Mouse (Mus musculus) embryonic facial prominence, embryonic 10.5 days (tissue): ENCODE measurements at regions not wholly inside any gene's neighbourhood (a gene's known extent, or its start where the extent isn't known, plus 50 kb on each side); places are given as distances from the start of the nearest gene placed in this dataset.

Experiments
- DNase-seq: peaks from one replicate; pipeline ENCODE4 v3.0.0-alpha.2; 2017; ENCODE audit warnings: low spot score
- H3K27ac ChIP-seq: fragments of 300-500 bp; sonication (generic); replicated peaks from 2 replicates; pipeline ENCODE4 v1.5.1; 2016; ENCODE audit warnings: mild to moderate bottlenecking
- H3K27me3 ChIP-seq: fragments of 300-500 bp; sonication (generic); replicated peaks from 2 replicates; pipeline ENCODE4 v1.6.1; 2016; ENCODE audit warnings: low read depth, mild to moderate bottlenecking; ENCODE audit not compliant: poor library complexity, severe bottlenecking
- H3K36me3 ChIP-seq: fragments of 300-500 bp; sonication (generic); replicated peaks from 2 replicates; pipeline ENCODE4 v1.6.1; 2016; ENCODE audit warnings: mild to moderate bottlenecking, moderate library complexity
- H3K4me1 ChIP-seq: fragments of 300-500 bp; sonication (generic); 2 replicates; pipeline ENCODE4 v1.6.1; 2016
- H3K4me3 ChIP-seq: fragments of 300-500 bp; sonication (generic); 2 replicates; pipeline ENCODE4 v1.5.1; 2016; ENCODE audit warnings: mild to moderate bottlenecking, moderate library complexity
- H3K9me3 ChIP-seq: fragments of 300-500 bp; sonication (generic); 2 replicates; pipeline ENCODE4 v1.6.1; 2016; ENCODE audit warnings: mild to moderate bottlenecking
- WGBS: fragments of 180-500 bp; shearing (Covaris S2); methylation state at CpG from one replicate; pipeline ENCODE4 v1.1.7; 2016; 5-methylcytosine and 5-hydroxymethylcytosine counted together

DNA sequence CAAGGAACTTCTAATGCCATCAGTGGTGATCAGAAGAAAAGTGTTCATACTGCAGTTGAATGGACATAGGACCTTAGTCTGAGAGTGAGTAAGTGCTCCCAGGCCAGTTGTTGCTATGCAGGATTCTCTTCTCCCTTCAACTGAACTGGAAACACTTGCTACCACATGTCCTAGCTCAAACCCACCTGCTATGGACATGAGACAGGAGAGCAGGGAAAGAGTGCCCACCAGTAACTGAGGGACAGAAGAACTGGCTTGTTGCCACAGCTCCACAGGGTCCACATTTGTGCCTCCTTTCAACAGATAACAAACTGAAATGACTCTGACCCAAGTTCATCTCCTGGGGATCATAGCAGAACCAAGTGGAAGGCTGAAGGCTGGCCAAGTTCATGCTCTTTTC lies 292.9 kb downstream of the Qk start:
- Histone ChIP-seq H3K9me3 (no peaks in the 10 kb centered on the region), H3K4me3 (no peak overlapping the region), H3K36me3 (no peaks in the 10 kb centered on the region), H3K4me1 (peaks cover 17% of the 10 kb centered on the region), H3K27me3 (no peaks in the 10 kb centered on the region), H3K27ac (no peak overlapping the region)
- DNase-seq = no peak

DNA sequence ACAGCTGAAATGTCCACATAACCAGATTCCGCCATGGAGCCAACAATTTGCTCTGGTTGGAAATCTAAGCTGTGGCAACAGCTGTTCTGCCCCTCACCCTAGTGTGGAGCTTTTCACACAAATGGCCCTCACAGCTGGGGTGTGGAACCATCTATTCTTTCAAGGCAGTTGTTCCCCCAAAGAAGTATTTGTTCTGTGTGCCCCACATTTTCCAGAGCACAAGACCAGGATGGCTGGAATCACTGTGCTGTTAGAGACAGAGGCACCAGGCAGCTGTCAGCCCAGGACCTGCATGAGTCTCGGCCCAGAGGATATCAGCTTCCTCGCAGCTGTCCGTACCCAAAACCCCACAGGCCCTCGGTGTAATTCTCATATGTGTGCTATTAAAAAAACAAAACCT lies 294.4 kb downstream of the Qk start:
- H3K36me3 ChIP-seq = no peaks in the 10 kb centered on the region
- no peaks in the 10 kb centered on the region for H3K27me3 ChIP-seq
- 74% methylated on average over 5 of the region's 5 CpGs for WGBS
- H3K4me3 ChIP-seq = no peak overlapping the region
- 0 out of 2 replicates have a peak, but pooled peaks cover 3% of the 10 kb centered on the region for H3K4me1 ChIP-seq
- no peaks in the 10 kb centered on the region for H3K9me3 ChIP-seq
- DNase-seq = no peak
- H3K27ac ChIP-seq = no peak overlapping the region

DNA sequence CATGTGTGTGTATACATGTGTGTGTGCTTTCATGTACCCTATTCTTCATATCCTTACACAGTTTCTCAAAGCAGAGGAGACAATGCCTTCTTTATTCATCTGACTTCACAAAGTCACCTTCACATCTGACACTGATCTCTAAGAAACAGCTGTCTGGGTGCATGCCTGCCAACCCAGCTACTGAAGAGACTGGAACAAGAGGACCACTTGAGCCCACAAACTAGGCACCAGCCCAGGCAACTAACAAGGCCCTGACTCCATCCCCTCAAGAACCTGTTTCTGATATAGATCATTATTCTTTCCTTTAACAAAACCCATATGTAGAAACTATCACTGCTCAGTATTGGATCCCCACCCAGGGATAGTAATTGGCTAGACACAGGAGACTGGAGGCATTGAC lies 295.3 kb downstream of the Qk start:
- H3K4me1 ChIP-seq = 0 out of 2 replicates have a peak, but pooled peaks cover 3% of the 10 kb centered on the region
- H3K4me3 ChIP-seq = no peak overlapping the region
- no peaks in the 10 kb centered on the region for H3K27me3 ChIP-seq
- no peak for DNase-seq
- H3K36me3 ChIP-seq = no peaks in the 10 kb centered on the region
- no peak overlapping the region for H3K27ac ChIP-seq
- no peaks in the 10 kb centered on the region for H3K9me3 ChIP-seq

DNA sequence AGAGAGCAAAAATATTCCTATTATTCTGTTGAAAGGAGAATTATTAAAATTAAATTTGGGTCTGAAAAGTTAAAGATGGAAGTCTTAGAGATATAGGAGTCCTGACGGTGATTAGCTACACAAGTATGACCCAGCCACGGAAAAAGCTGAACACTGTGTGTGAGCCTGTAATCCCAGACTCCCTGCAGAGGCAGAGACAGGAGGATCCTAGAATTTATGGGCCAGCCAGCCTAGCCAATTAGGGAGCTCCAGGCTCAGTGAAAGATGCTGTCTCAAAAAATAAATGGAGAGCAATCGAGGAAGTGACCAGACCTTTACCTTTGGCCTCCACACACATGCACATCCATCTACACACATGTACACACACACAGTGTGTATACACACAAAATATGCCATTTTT lies 307.5 kb downstream of the Qk start:
- DNase-seq = no peak
- Histone ChIP-seq H3K4me1 (no peaks in the 10 kb centered on the region), H3K9me3 (no peaks in the 10 kb centered on the region), H3K27ac (no peak overlapping the region), H3K36me3 (no peaks in the 10 kb centered on the region), H3K4me3 (no peak overlapping the region), H3K27me3 (no peaks in the 10 kb centered on the region)
- 77% methylated on average over 3 of the region's 3 CpGs for WGBS

DNA sequence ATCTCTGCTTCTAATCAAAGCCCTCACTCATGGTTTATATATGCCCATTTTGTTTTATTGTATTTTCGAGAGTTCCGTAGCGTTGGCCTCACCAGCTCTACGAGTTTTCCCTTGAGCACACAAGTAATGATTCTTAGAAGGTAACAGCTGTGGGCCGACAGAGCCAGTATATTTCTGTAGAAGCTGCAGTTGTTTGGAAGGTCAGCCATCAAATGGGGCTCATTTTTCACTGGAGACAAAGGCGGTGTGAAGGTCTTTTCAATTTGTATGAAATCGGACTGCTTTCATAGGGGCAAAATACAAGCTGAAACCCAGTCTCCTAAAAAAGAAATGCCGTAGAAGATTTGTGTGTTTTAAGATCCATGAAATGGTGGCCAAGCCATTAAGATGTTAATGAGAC lies 307.9 kb downstream of the Qk start:
- no peaks in the 10 kb centered on the region for H3K9me3 ChIP-seq
- WGBS = 87% methylated on average over 8 of the region's 8 CpGs
- H3K4me3 ChIP-seq = no peak overlapping the region
- no peaks in the 10 kb centered on the region for H3K27me3 ChIP-seq
- no peaks in the 10 kb centered on the region for H3K36me3 ChIP-seq
- H3K4me1 ChIP-seq = no peaks in the 10 kb centered on the region
- no peak overlapping the region for H3K27ac ChIP-seq
- DNase-seq = no peak

- WGBS = 81% methylated on average over 7 of the region's 7 CpGs
Observed at GRCm38 (mm10) chr17:10001071-10001591, 318.5 kb downstream of the Qk start.

GRCm38 (mm10) chr17:9995321-9995720 lies 324.3 kb downstream of the Qk start:
- no peak for DNase-seq
- no peaks in the 10 kb centered on the region for H3K9me3 ChIP-seq
- no peaks in the 10 kb centered on the region for H3K4me1 ChIP-seq
- H3K27me3 ChIP-seq = no peaks in the 10 kb centered on the region
- H3K4me3 ChIP-seq = no peak overlapping the region
- H3K27ac ChIP-seq = no peak overlapping the region
- 69% methylated on average over 5 of the region's 5 CpGs for WGBS
- H3K36me3 ChIP-seq = no peaks in the 10 kb centered on the region

More at GRCm38 (mm10) chr17:10001071-10001591, 318.5 kb downstream of the Qk start:
- Histone ChIP-seq H3K9me3 (no peaks in the 10 kb centered on the region), H3K27ac (no peak overlapping the region), H3K4me1 (peaks cover 4% of the 10 kb centered on the region; the same call in 1 of the 2 replicates), H3K27me3 (no peaks in the 10 kb centered on the region), H3K36me3 (no peaks in the 10 kb centered on the region), H3K4me3 (no peak overlapping the region)
- DNase-seq = no peak

DNA sequence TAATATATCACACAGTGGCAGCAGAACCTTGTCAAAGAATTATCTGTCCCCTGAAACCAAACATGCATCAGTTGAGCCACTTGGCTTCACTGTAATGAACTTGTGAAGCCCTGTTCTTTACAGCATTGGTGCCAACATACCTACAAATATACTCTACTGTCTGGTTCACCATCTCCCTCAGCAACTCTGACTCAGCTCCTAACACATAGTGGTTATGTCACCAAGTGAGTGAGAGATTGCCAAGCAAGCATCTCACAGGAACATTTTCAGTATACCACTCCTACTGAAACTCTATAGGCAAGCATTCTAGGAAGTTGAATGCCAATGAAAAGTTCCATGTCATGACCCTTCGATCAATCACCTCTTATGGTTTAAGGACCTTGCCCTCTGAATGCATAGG lies 321.2 kb upstream of the Pabpc6 start:
- 87% methylated on average over 1 of the region's 1 CpGs for WGBS
- H3K27ac ChIP-seq = no peak overlapping the region

GRCm38 (mm10) chr17:9981273-9981672 lies 311.8 kb upstream of the Pabpc6 start:
- 94% methylated on average over 3 of the region's 3 CpGs for WGBS
- no peaks in the 10 kb centered on the region for H3K27me3 ChIP-seq
- H3K9me3 ChIP-seq = peaks cover 3% of the 10 kb centered on the region; the same call in 1 of the 2 replicates
- no peak for DNase-seq
- H3K4me1 ChIP-seq = peaks cover 16% of the 10 kb centered on the region
- no peaks in the 10 kb centered on the region for H3K36me3 ChIP-seq
- H3K4me3 ChIP-seq = no peak overlapping the region
- no peak overlapping the region for H3K27ac ChIP-seq

More for the DNA sequence above, 321.2 kb upstream of the Pabpc6 start:
- no peak for DNase-seq
- peaks cover 7% of the 10 kb centered on the region; the same call in 1 of the 2 replicates for H3K9me3 ChIP-seq
- H3K27me3 ChIP-seq = no peaks in the 10 kb centered on the region
- no peak overlapping the region for H3K4me3 ChIP-seq
- H3K36me3 ChIP-seq = no peaks in the 10 kb centered on the region
- no peaks in the 10 kb centered on the region for H3K4me1 ChIP-seq

DNA sequence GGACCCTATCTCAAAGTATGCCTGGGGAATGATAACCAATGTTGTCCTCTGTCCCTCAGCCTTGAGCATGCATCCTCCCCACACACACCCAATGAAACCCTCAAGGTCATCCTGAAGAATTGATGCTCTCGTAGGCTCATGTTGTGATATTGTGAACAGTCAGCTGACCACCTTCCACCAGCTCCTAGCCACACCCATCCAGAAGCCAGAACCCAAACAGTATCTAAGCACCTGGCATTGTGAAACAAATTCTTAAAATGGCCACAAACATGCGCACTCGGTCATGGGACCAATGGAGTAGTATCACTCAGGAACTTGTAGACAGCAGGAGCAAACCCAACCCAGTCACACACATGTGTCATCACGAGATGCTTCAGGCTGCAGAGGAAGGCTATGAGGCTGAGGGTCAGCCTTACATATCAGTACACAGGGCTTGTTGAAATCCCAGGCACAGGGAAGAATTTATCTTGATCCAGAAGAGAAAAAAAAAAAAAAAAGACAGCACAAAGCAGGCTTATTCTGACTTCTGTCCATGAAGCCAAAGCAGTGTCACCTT lies 307.4 kb upstream of the Pabpc6 start:
- Histone ChIP-seq H3K36me3 (no peaks in the 10 kb centered on the region), H3K4me1 (peaks cover 13% of the 10 kb centered on the region), H3K9me3 (no peaks in the 10 kb centered on the region), H3K4me3 (no peak overlapping the region), H3K27me3 (no peaks in the 10 kb centered on the region), H3K27ac (no peak overlapping the region)
- no peak for DNase-seq
- WGBS = 89% methylated on average over 4 of the region's 4 CpGs

DNA sequence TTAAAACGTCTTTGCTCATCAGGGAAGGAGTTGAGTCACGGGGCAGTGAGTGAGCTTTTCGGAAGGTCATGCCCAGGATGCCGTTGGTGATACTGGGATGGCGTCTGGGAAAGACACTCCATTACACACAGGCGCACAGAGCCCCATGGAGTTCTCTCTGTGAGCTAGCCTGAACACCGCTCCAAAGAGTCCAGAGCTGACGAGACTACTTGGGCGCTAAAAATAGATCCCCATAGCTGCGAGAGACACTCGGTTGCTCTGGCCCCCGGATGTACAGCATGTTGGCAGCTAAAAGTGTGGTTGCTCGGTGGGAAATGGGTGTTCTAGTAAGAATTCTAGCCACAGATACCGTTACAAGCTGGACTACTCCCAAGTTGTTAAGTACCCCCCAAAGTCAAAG lies 306.5 kb upstream of the Pabpc6 start:
- Histone ChIP-seq H3K36me3 (no peaks in the 10 kb centered on the region), H3K27ac (no peak overlapping the region), H3K27me3 (no peaks in the 10 kb centered on the region), H3K9me3 (no peaks in the 10 kb centered on the region), H3K4me3 (no peak overlapping the region), H3K4me1 (peaks cover 13% of the 10 kb centered on the region)
- 87% methylated on average over 14 of the region's 14 CpGs for WGBS
- DNase-seq = no peak

DNA sequence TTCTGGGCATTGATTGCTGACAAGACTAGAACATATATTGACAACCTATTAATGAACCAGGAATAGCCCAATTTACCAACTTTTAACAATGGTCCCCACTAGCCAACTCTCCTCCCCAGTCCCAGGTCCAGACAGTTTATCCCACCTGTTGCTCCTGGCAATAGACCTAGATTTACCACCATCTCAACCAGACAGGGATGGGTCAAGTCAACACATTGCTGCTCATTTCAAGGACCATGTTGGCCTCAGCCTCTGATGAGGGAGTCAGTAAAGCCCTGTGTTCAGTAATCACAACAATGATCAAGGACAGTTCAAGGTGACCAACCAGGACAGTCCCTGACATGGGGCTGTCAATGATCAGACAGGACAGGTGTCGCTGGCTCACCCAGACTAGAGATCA lies 305.6 kb upstream of the Pabpc6 start:
- WGBS = 86% methylated on average over 1 of the region's 1 CpGs
- Histone ChIP-seq H3K9me3 (no peaks in the 10 kb centered on the region), H3K36me3 (no peaks in the 10 kb centered on the region), H3K4me3 (no peak overlapping the region), H3K27ac (no peak overlapping the region), H3K27me3 (no peaks in the 10 kb centered on the region), H3K4me1 (peaks cover 13% of the 10 kb centered on the region)
- no peak for DNase-seq

DNA sequence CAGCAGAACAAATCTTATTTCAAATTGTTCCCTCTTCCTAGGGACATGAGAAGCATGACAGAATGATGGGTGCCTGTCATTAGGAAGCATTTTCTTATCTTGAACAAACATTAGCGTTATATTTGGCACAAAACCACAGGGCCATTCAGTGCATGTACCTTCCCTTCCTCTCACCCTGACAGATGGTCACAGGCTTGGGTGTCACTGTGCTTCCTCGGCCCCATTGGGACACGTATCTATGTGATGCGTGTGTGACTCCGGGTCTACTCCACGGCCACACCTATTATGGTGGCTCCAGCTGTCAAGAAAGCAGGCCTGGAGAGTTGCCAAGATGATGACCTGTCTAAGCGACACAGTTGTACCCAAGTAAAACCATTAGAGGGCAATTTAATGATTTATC lies 298.5 kb upstream of the Pabpc6 start:
- no peaks in the 10 kb centered on the region for H3K27me3 ChIP-seq
- WGBS = 86% methylated on average over 7 of the region's 7 CpGs
- no peak overlapping the region for H3K27ac ChIP-seq
- H3K9me3 ChIP-seq = no peaks in the 10 kb centered on the region
- DNase-seq = no peak
- no peak overlapping the region for H3K4me3 ChIP-seq
- H3K4me1 ChIP-seq = no peaks in the 10 kb centered on the region
- H3K36me3 ChIP-seq = no peaks in the 10 kb centered on the region
